Mouse (Mus musculus): Measurements from ENCODE around the gene Nudcd3.

Nudcd3 gene

GRCm38 (mm10) chr11:6200087-6200569 lies at the start of gene Nudcd3:
Nudcd3 (minus strand) TSS chr11:6200415.
- peak; percentile 89 for DNase-seq (ENCODE audit: low spot score)

GRCm38 (mm10) chr11:6244707-6245106 lies 44.5 kb upstream of the Nudcd3 start:
- DNase-seq (ENCODE audit: low spot score), result no peak

GRCm38 (mm10) chr11:6233025-6233424 lies 32.8 kb upstream of the Nudcd3 start:
- DNase-seq (ENCODE audit: low spot score), result no peak

- no peak for DNase-seq (ENCODE audit: low spot score)
These were observed 29.8 kb upstream of the Nudcd3 start, which contains the start of gene Npc1l1 for GRCm38 (mm10) chr11:6230012-6230411. Npc1l1 (minus strand) TSS chr11:6230143.

- no peak for DNase-seq (ENCODE audit: low spot score)
These were observed 24.5 kb upstream of the Nudcd3 start for GRCm38 (mm10) chr11:6224541-6225229.

GRCm38 (mm10) chr11:6222187-6222586 lies 22.0 kb upstream of the Nudcd3 start:
- no peak for DNase-seq (ENCODE audit: low spot score)

- DNase-seq (ENCODE audit: low spot score), result no peak
These were observed 19.8 kb upstream of the Nudcd3 start for GRCm38 (mm10) chr11:6219967-6220366.

- DNase-seq (ENCODE audit: low spot score), result no peak
These were observed 18.1 kb upstream of the Nudcd3 start for GRCm38 (mm10) chr11:6218189-6218896.

GRCm38 (mm10) chr11:6216834-6217233 lies 16.6 kb upstream of the Nudcd3 start:
- DNase-seq (ENCODE audit: low spot score), result no peak

- no peak for DNase-seq (ENCODE audit: low spot score)
These were observed 7.9 kb upstream of the Nudcd3 start for GRCm38 (mm10) chr11:6208158-6208557.

GRCm38 (mm10) chr11:6207090-6207489 lies 6.9 kb upstream of the Nudcd3 start:
- DNase-seq (ENCODE audit: low spot score), result no peak

- DNase-seq (ENCODE audit: low spot score), result no peak
These were observed 355 bp upstream of the Nudcd3 start for GRCm38 (mm10) chr11:6200570-6200969.

GRCm38 (mm10) chr11:6199410-6200086 lies 667 bp downstream of the Nudcd3 start, which contains the start of gene A730071L15Rik:
A730071L15Rik (plus strand) TSS chr11:6200029.
- DNase-seq (ENCODE audit: low spot score), result no peak

GRCm38 (mm10) chr11:6198449-6198848 lies 1.8 kb downstream of the Nudcd3 start:
- no peak for DNase-seq (ENCODE audit: low spot score)

- no peak for DNase-seq (ENCODE audit: low spot score)
These were observed 3.4 kb downstream of the Nudcd3 start for GRCm38 (mm10) chr11:6196780-6197179.

GRCm38 (mm10) chr11:6187878-6188277 lies 12.3 kb downstream of the Nudcd3 start:
- peak; percentile 86 for DNase-seq (ENCODE audit: low spot score)

GRCm38 (mm10) chr11:6187399-6187798 lies 12.8 kb downstream of the Nudcd3 start:
- no peak for DNase-seq (ENCODE audit: low spot score)

- no peak for DNase-seq (ENCODE audit: low spot score)
These were observed 15.8 kb downstream of the Nudcd3 start for GRCm38 (mm10) chr11:6184202-6184935.

- no peak for DNase-seq (ENCODE audit: low spot score)
These were observed 17.0 kb downstream of the Nudcd3 start for GRCm38 (mm10) chr11:6183246-6183645.

GRCm38 (mm10) chr11:6180811-6181399 lies 19.3 kb downstream of the Nudcd3 start:
- no peak for DNase-seq (ENCODE audit: low spot score)

GRCm38 (mm10) chr11:6179194-6179593 lies 21.0 kb downstream of the Nudcd3 start:
- DNase-seq (ENCODE audit: low spot score), result no peak
